Mouse (Mus musculus) myocyte (in vitro differentiated cells): ENCODE data around the gene Spem2.

Source experiments
- CEBPB ChIP-seq: IDR thresholded peaks from 2 replicates; pipeline ENCODE4 v1.6.1; 2011; ENCODE audit warnings: mild to moderate bottlenecking, moderate library complexity; ENCODE audit not compliant: poor library complexity, insufficient read depth, severe bottlenecking
- E2F4 ChIP-seq: IDR thresholded peaks from one replicate; pipeline ENCODE4 v1.6.1; 2011; ENCODE audit warnings: mild to moderate bottlenecking, control low read depth, moderate library complexity; ENCODE audit not compliant: insufficient read depth
- MAX ChIP-seq: IDR thresholded peaks from one replicate; pipeline ENCODE4 v1.6.1; 2011; ENCODE audit warnings: low read depth, mild to moderate bottlenecking, control low read depth
- MYOD1 ChIP-seq, 3 experiments: IDR thresholded peaks; one replicate each; pipeline ENCODE4 v1.6.1; 2011; ENCODE audit warnings: control low read depth in 2 of 3, low read depth in 2 of 3, mild to moderate bottlenecking in 2 of 3, moderate library complexity in 1 of 3; ENCODE audit not compliant: insufficient read length in 2 of 3, control insufficient read depth in 1 of 3
- POLR2A ChIP-seq: IDR thresholded peaks from one replicate; pipeline ENCODE4 v1.6.1; 2011; ENCODE audit warnings: low read depth, mild to moderate bottlenecking, control low read depth, moderate library complexity; ENCODE audit not compliant: insufficient read length
- POLR2AphosphoS2 ChIP-seq: IDR thresholded peaks from one replicate; pipeline ENCODE4 v1.6.1; 2011; ENCODE audit warnings: low read depth, control low read depth; ENCODE audit not compliant: insufficient read length
- REST ChIP-seq: IDR thresholded peaks from one replicate; pipeline ENCODE4 v1.6.1; 2011; ENCODE audit warnings: mild to moderate bottlenecking, control low read depth, moderate library complexity; ENCODE audit not compliant: insufficient read depth, insufficient read length
- TCF12 ChIP-seq: IDR thresholded peaks from one replicate; pipeline ENCODE4 v1.6.1; 2011; ENCODE audit warnings: mild to moderate bottlenecking, control low read depth; ENCODE audit not compliant: poor library complexity, insufficient read depth, severe bottlenecking
- USF1 ChIP-seq: IDR thresholded peaks from one replicate; pipeline ENCODE4 v1.6.1; 2011; ENCODE audit warnings: low read depth, mild to moderate bottlenecking, control low read depth, moderate library complexity

GRCm38 (mm10) chr11:69837604-69837951, 19.3 kb upstream of the Spem2 start, which contains the start of gene Nlgn2:
- TF ChIP-seq E2F4 (no peak), POLR2A (peak; percentile 68), USF1 (no peak), MAX (no peak), TCF12 (no peak), CEBPB (no peak), REST (no peak), MYOD1 (IDR thresholded peaks at IDR 0.05; ENCODE audit: control insufficient read depth in 1 of 3, insufficient read length in 2 of 3, low read depth in 2 of 3) (no peak), POLR2AphosphoS2 (no peak)
